Mouse (Mus musculus) retina, adult 2 months (tissue): ENCODE measurements around the gene Calm1.

Source experiments
- DNase-seq: peaks from one replicate; pipeline ENCODE4 v3.0.0-alpha.2; 2012; ENCODE audit warnings: low read depth, low spot score

Calm1 gene

DNA sequence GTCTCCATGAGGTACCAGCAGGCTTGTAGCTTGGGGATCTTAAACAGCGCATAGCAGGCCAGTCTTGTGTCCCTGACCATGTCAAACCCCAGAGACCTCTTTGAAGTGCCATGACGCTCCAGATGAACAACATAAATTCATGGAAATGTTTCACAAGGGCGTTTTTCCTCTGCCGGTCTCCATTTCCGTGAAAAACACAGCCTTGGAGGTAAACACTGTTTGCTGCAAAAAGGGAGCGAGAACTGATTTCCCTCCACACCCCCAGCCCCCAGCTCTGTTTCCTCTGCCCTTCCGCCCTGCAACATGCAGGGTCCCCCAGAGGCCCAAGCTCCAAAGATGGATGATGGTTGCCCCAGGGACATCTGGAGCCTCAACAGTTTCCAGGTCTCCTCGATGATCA lies 24.3 kb downstream of the Calm1 start:
- no peak for DNase-seq

DNA sequence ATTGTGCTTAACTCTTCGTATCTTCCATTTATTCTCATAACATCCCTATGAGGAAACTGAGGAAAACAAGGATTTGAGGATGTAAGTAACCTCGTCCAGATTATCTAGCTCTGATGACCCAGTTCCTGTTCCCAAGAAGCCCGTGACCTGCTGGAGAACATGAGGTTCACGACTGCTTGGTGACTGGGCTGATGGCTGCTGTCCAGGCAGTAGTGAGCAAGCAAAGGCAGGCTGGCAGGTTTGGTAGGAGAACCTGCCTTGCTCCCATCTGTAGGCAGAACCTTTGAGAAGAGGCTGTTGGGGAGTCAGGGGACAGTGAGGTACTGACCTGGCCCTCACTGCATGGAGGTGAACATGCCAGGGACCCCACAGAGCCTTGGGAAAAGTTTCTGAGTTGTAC lies 26.0 kb downstream of the Calm1 start:
- DNase-seq = no peak

DNA sequence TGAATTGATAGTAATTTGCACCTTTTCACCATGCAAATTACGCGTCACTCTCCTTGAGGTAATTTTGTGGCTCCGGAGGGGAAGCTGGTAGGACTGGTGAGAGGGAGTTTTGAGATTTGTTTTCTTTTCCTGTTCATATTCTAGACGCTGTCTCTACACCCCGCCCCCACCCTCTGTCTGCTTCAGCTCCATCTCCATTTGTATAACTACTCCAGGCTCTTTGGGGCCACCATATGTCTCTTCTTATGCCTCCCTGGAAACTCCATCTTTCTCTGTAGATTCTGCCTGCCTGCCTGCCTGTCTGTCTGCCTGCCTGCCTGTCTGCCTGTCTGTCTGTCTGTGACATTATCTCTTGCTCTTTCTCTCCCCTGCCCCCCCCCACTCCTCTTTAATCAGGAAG lies 26.8 kb downstream of the Calm1 start:
- no peak for DNase-seq

DNA sequence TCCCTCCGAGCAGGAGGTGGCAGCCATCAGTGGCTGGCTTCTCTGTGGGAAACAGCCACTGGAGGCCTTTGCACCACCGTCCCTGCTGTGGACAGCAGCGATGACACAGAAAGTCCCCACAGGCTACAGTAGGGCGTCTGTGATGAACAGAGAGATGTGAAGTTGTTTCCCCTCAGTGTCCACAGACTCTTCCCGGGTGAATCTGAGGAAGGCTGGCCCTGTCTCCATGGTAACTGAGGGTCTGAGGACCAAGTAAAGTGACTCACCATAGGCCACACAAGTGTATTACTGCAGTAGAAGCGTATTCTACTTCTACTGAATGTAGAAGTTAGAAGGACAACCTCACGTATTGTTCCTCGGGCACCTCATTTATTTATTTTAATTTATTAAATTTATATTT lies 27.4 kb downstream of the Calm1 start:
- DNase-seq = no peak

DNA sequence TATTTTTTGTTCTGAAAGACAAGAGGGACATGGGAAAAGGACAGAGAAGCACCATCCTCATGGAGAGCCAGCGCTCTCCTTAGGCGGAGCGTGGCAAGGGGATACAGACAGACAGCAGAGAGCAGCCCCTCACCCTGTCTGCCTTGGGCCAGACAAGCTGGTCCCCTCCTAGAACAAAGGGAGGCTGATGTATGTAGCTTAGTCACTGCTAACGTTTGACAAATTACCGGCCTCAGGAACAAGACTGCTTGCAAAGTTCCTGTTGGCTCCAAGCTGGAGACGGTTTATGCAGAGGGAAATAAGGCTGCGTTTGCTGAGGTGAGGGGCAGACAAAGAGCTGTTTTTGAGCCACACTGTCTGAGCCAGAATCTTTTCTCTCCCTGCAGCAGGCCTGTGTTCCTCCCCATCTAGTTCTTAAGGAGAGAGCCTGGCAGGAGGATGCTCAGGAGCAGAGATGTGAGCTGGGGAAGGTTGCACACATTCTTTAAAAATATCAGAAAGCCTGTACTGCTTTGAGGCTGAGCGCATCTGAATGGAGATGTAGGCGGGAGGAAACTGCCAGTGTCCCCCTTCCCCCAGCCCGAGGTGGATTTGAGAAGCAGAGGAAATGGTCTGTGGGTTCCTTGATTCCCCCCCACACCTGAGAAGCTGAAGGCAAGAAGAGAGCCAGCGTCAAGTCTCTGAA lies 28.9 kb downstream of the Calm1 start:
- no peak for DNase-seq

DNA sequence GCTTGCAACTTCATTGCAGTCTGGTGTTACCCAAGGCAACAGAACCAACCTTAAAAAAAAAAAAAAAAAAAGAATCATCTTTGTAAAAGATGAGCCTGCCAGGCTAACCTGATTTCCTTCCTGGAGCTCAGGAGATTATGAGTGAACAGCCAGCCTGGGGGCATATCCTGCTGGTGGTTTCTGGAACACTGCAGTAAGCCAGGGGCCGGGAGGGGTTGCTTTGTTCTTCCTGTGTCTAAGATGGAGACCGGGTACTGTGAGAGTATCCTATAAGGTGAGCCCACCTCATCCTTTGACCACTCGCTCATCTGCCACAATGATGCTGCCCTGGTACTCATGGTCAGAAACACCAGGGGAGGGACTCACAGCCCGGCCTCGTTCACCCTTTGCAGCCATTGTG lies 35.0 kb downstream of the Calm1 start:
- no peak for DNase-seq

DNA sequence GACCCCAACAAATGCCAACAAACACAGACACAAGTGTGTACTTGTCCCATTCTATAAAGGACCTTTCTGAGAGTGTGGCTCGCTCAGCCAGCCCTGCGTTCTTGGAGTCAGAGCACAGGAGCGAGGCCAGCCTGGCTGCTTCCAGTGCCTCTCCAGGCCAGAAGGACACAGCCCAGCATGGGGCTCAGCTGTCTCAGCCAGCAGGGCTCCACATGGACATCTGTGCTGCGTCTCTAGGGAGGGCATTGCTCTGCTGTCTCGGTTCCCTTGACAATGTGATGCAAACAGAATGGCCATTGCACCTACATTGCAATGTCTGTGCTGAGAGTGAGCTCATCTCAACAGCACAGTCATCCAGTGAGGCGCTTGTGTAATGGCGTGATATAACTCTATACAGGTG lies 35.7 kb downstream of the Calm1 start:
- no peak for DNase-seq

DNA sequence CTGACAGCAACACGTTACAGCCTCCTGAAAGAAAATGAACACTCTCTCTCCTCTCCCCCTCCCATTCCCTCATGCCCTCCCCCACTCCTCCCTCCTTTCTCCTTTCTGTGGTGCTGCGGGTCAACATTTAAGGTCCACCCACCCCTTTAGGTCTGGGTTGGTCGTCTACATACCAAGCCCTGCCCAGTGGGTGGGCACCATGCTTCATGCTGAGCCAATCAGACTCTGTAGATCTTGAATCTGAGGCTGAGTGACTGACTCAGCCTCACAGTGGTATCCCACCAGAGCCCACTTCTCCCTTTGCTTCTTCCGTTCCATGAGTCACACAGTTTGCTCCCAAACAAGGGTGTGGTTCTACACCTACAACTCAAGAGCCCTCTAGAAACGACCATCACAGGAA lies 36.2 kb downstream of the Calm1 start:
- DNase-seq = no peak

DNA sequence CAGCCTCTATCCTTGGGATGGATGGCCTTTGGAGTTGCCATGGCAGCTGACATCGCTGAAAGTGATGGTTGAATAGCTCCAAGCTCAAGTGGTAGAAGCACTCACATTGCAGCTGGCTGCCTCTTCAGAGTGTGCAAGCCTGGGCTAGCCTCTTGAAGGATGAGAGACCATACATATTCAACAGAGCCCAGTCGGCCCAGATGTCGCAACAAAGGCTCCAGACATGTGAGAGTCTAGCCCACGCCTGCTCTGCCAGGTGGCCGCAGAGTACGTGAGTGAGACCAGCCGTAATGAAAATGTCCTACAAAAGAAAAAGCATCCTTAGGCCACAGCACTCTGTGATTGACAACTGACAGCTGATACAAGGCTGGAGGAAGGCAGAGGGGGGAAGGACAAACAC lies 40.2 kb downstream of the Calm1 start:
- no peak for DNase-seq

DNA sequence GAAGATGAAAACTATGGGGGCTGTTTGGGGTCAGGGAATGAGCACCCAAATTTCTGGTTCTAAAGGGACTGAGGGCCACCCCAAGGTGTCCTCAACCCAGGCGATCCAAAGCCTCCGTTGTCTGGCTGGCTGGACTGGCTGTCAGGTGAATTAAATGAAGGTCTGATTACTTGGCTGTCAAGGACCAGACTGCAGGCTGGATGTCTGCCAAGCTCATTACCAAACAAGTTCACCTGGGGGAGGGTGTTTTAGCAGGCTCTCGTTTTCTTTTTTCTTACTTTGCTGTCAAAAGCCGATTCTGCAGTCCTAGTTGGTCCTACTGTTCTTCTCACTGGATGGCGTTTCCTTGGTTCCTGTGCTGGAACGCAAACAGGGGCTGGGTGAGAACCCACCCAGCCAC lies 40.6 kb downstream of the Calm1 start:
- DNase-seq = no peak

DNA sequence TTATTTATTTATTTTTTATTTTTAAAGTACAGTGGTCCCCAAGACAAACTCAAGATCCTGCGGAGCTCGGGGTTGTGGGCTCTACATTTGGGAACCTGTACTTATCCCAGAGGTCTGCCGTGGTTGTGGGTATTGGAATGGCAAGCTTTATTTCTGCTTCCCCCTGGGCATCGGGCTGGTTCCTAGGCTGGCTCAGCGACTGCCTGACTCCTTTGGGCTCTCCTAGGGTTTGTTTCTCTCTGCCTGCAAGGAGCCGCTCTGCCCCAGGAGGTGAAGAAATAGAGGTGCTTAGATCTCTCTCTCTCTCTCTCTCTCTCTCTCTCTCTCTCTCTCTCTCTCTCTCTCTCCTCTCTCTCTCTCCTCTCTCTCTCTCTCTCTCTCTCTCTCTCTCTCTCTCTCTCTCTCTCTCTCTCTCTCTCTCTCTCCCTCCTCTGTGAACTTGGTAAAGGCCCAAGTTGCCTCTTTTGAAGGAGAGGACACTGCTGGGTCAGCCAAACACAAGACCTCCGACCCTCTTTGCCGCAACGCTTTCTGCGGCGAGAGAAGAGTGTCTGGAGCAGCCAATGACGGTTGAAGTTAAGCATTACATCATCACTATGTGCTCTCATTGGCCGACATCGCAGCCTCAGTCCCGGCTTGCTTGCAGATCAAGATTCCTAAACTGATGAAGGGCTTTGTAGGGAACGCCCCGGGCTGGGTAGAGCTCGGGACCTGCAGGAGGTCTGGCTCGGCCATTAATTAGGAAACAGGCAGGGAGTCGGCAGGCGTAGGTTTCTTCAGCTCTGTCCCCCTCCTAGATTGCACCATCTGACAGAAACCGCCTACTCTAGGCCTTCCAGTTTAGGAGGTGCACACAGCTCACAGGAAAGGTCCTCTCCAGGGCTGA lies 42.9 kb downstream of the Calm1 start:
- no peak for DNase-seq

DNA sequence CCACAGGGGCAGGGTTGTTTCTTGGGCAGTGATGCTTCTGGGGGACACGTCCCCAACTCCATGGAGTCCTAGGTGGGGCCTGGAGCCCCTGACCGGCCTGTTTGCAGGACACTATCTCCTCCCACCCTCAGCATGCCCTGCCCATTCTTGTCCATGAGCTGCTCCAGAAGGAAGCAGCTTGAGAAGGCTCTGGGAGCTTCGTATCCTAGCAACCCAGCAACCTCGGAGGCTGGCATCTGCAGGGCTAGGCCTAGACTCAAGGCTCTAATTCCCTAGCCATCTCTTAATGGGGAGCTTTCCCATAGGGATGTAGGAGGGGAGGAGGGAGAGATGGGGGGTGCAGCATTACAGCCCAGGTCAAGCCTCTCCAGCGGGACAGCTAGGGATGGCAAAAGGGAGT lies 45.3 kb downstream of the Calm1 start:
- DNase-seq = no peak

DNA sequence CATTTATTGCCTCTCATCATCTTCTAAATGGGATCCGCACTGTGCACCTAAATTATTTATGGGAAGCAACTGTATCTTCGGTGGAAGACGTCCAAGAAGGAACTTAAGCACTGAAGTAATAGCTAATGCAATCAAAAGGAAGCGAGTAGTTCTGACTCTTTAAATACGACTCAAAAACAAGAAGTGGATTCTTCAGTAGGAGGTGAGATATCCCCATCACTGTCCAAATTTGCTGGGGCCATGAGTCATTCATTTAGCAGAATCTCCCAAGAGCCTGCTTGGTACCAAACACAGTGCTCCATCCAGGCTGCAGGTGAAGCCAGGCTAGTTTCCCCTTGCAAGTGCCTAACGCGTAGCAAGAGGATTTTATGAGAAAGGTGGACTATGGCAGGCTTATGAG lies 49.9 kb downstream of the Calm1 start:
- DNase-seq = no peak

DNA sequence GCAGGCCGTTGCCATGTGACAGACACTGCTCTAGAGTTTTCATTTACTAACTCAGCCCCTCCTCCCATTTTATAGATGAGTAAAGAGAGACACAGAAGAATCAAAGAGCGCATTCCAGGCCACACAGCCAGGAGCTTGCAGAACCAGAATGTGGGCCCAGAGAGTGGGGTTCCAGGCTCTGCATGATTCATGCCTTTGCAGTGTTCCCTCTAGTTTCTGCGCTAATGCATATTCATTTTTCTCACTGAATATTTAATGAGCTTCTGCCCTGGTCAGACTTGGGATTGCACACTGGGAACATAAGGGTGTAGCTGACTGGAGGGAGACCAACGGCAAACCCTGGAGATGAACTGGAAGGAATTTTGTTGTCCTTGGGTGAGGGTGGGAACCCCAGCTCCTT lies 55.2 kb downstream of the Calm1 start:
- no peak for DNase-seq

DNA sequence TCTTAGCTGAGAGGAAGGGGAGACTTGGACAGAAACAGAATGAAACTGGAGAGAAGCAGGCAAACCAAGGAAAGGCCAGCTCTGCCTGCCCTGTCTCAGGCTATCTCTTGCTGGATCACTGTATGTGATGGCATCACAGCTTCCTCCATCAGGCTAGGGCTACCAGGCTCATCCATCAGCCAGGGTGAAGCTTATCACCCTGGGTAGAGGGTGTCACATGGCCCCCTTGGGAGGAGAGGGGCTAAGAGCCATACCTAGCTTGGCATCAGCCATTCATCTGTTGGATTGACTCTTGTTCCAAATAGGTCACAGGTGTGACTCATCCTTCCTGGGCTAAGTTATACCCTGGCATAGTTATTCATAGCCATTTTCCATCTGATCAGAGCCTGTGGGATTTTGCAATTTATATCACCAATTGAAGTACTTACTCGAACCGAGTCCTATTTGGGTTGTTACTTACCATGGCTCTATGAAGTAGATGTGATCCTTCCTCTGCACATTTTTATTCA lies 56.3 kb downstream of the Calm1 start:
- DNase-seq = no peak

DNA sequence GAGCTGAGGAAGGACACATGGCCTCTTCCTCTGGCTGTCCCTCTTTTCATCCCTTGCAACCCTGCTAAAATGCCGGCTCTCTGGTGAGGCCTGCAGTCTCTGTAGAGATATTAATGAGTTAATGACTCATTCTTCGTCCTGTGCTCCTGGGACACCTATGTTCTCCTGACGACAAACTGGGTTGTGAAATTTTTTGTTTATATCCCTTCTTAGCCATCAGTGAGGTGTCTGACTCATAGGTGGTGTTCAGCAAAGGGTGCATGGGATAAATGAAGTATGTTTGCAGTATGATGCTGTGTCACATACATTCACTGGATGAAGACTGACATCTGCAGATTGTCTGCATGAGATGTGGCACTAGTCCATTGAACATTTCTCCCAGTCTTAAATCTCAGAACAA lies 58.5 kb downstream of the Calm1 start:
- DNase-seq = no peak
